Mouse (Mus musculus) MN1 (cell line): ENCODE data around the gene Sept4.

Source experiments
- DNase-seq: peaks from one replicate; pipeline ENCODE4 v3.0.0-alpha.2; 2016; ENCODE audit warnings: low spot score

The Sept4 gene

DNA sequence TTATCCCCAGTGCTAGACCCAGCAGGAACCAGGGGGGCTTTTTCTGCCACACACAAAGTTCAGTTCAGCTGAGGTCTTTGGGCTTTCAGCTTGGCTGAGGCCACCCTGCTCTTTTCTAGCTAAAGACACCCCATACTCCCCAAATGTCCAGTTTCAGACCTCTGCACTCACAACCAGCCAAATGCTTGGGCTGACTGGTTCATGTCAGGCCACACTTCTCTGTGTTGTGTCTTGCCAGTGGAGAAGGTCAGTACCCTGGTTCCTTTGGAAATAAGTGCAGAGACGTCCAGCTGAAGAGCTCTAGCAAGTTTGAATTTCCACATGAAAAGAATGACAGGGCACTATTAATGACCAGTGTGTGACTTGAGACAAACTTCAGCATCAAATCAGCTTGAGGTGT, 11.0 kb downstream of the Sept4 start:
- no peak for DNase-seq

GRCm38 (mm10) chr11:87580543-87581085, 11.9 kb downstream of the Sept4 start:
- no peak for DNase-seq

GRCm38 (mm10) chr11:87581161-87581865, 12.6 kb downstream of the Sept4 start:
- DNase-seq: no peak

GRCm38 (mm10) chr11:87581933-87582710, 13.4 kb downstream of the Sept4 start:
- no peak for DNase-seq

DNA sequence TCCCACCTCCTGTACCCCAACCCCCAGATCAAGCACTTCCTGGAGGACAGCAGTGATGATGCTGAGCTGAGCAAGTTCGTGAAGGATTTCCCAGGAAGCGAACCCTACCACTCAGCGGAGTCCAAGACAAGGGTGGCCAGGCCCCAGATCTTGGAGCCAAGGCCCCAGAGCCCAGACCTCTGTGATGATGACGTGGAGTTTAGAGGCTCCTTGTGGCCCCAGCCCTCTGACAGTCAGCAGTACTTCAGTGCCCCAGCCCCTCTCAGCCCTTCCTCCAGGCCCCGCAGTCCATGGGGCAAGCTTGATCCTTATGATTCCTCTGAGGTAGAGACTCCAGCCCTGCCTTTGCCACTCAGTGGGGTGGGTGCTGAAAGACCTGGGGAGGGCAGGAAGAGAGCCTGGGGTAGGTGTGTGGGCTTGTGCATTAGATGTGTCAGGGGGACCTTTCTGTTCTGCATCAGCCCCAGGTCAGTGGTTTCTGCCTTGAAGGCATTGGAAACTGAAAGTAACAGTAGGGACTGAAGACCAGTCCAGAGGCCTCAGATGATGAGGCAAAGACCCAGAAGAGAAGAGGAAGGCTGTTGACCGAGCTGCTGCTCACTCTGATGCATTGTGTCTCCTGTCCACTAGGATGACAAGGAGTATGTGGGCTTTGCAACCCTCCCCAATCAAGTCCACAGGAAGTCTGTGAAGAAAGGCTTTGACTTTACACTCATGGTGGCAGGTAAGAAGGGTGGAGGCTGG, 14.8 kb downstream of the Sept4 start:
- no peak for DNase-seq

DNA sequence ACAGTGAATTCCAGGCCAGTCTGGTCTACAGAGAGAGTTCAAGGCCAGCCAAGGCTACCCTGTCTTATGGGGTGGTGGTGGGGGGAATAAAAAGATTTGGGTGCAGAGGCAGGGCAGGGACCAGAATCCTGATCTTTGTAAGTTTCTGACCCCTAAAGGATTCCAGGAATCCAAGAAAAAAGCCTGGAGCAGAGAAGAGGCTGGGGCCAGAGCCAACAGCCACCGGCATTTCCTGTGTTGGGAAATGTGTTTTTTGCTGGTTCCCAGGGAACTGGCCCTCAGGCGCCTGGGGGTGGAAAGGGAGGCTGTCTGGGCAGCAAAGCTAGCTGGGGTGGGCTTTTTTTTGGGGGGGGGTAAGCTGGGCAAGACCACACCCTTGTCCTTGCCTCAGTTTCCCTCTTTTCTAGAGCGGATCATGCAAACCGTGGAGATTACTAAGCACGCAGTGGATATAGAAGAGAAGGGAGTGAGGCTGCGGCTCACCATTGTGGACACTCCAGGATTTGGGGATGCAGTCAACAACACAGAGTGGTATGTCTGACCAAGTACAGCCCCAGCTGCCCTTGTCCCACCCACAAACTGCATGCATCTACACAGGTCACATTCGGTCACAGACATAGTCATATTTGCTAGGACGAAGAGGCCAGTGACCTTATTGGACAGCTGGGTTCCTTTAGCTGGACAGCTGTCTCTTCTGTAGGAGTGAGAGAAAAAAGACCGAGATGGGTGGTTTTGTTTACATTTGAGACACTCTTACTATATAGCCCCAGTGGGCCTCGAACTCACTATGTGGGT, 16.2 kb downstream of the Sept4 start:
- no peak for DNase-seq

GRCm38 (mm10) chr11:87587211-87587874, 18.6 kb downstream of the Sept4 start:
- DNase-seq: no peak

- no peak for DNase-seq
These were observed 20.9 kb downstream of the Sept4 start for GRCm38 (mm10) chr11:87589605-87590004.

- DNase-seq: peak; percentile 34
These were observed 22.3 kb downstream of the Sept4 start for GRCm38 (mm10) chr11:87590841-87591525.

DNA sequence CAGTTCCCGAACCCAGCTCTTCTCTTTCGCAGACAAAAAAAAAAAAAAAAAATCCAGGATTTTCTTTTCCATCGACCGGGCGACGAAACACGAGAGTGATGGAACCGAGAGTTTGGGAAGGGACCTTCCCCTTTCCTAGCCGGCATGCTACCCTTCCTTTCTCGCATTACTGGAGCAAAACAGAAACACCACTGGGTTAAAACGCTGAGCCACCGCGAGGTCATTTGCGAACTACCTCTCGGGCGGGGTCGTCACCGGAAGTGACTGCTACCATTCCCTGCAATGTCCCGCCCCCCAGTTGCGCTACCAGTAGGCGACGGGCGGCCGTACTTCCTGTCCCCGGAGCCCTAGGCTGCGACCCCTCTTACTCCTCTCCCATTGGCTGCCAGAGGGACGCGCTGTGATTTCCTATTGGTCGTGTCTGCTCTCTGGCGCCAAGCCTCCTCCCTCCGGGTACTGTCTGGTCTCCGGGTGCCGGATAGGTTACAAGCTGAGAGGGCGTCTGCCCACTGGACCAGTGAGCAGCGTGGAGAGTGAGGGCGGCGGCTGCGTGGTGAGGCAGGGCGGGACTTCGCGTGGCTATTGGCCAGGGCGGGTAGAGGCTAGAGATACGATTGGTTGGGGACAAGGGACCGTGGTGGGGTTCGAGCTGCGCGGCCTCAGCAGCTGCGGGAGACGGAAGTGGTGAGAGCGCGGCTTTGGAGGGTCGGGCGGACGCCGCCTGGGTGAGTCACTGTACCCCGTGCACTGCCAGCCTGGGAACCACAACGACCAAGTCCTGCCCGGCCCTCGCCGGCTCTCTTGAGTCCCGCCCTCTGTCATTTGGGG, 23.0 kb downstream of the Sept4 start, which contains the start of gene Mtmr4:
Gene Mtmr4 (plus strand): TSS at position 637 of the 828 bp plus-strand sequence.
- peak; percentile 98 for DNase-seq

DNA sequence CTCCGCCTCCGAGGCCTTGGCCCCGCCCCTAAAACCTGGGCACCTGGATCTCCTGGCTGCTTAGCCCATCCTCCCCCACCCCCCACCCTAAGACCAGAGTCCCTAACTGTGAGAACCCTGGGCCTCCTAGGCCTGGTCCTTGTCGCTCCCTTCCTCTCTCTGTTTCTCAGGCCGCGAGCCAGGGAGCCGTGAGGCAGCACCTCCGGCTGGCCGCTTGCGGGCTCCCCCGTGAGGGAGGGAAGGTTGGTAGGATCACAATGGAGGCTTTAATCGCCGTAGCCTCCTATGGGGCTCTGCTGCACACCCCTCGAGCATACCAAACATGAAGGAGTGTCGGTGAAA, 23.6 kb downstream of the Sept4 start:
- DNase-seq: no peak

- no peak for DNase-seq
These were observed 24.3 kb downstream of the Sept4 start for GRCm38 (mm10) chr11:87592713-87593598.

GRCm38 (mm10) chr11:87595327-87595841, 26.7 kb downstream of the Sept4 start:
- DNase-seq: peak; percentile 85

DNA sequence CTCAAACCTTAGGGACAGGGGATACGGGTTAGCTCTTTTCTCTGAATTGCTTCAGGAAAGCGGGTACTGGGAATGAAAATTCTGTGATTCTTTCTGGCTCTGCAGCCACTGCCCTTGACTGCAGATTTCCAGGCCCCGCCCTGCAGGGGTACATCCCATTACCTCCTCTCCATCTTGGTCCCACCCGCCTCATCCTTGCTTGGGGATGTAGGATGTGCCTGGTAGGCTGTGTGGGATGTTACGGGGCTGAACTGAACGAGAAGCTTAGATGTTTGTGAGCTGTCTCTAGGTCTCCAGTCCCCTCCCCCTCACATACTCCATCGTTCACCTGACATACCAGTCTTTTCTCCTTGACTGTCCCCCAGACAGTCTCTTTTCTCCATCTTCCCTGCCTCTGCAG, 27.3 kb downstream of the Sept4 start:
- DNase-seq: peak; percentile 23

DNA sequence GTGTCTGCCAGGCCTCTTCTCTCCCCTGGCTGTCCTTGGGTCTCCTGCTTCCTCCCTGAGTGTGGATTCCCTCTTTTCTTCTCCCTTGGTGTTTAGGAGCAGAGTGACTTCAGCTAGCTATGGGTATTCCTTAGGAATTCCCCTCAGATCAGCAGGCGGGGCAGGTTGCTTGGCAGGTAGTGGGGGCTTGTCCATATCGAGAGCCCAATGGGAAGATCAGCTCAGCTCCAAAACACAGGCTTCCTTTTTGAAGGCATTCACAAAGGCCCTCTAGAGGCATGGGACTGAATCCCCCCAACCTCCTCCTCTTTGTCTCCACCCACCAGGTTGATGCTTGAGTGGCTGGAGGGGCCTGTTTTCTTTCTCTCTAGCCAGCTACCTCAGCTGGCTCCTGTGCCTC, 27.8 kb downstream of the Sept4 start:
- peak; percentile 23 for DNase-seq

DNA sequence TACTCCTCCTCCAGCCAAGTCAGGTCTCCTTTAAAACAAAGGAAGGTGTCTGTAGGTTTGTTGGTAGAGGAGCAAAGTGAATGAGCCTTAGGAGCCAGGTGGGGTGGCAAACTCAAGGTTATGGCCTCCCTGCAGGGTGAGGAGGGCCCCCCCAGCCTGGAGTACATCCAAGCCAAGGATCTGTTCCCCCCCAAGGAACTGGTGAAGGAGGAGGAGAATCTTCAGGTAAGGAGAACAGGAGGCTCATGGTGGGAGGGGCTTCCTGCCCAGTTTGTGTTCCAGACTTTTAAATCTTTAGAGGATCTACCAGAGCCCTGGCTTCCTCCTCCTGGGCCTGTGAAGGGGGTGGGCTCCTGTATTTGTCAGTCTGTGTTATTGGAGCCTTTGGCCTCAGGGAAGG, 28.4 kb downstream of the Sept4 start:
- no peak for DNase-seq

DNA sequence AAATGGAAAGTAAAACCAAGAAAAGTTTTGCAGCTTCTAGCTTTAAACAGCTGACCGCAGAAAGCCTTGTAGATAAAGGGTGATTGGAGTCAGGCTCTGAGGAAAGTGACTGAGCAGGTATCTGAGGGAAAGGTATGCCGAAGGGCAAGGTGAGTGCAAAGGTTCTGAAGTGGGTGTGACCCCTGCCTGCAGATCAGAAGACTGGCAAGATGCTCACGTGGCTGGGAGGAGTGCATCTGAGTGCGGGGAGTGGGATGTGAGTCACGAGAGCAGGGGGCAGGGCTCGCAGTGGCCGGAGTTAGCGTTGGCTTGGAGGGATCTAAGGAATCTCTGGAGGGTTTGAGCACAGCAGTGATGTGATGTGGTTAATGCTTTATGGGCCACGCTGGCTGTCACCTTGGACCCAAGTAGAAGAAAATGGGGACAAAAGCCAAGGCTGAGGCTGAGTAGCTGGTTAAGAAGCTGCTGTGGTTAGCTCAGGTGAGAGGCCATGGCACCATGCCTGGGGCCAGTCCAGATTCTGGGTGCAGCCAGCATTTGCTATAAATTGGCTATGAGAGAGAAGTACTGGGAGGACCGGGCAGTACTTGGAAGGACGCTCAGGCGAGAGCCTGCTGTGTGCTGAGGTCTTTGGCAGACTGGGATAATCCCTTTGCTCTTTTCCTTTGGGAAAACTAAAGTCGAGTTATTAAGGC, 30.8 kb downstream of the Sept4 start:
- no peak for DNase-seq
